Mouse (Mus musculus): Measurements from ENCODE around the gene Olfr120. TPM values are rescaled to one million over a fixed set of nuclear protein-coding genes. Genes with fewer than 3 reads are reported as not detected.
"Not testable (repeated sequence)": the region's sequence is repeated elsewhere in the genome, so short reads cannot be mapped to it uniquely, and the experiment has no call there.

Olfr120 gene
- total RNA-seq (2021), result not detected in 2 replicates
- long read RNA-seq, result 0 reads

GRCm38 (mm10) chr17:37721508-37721907 lies at the start of gene Olfr120:
Gene Olfr120, plus strand, starts transcription at chr17:37721808.
- no peak for DNase-seq

- not testable (repeated sequence) for DNase-seq
These were observed 25.3 kb upstream of the Olfr120 start, which contains the start of gene Olfr119 for GRCm38 (mm10) chr17:37696264-37696663. Gene Olfr119, plus strand, starts transcription at chr17:37696564.

- no peak for DNase-seq
These were observed 16.5 kb downstream of the Olfr120 start for GRCm38 (mm10) chr17:37738070-37738469.

- no peak for DNase-seq
These were observed 46.7 kb downstream of the Olfr120 start, which contains the start of gene Olfr122 for GRCm38 (mm10) chr17:37768307-37768706. Gene Olfr122, plus strand, starts transcription at chr17:37768607.

Other genes starting within 250 kb of the Olfr120 start
- not detected in 2 replicates for gene H2-M2, start 238.3 kb upstream of the Olfr120 start, total RNA-seq (2021)
- gene Olfr110, start 229.3 kb upstream of the Olfr120 start, total RNA-seq (2021), result not detected in 2 replicates
- 0.39 TPM in 1 of 2 replicates, not detected in the other for gene Olfr111, start 213.8 kb upstream of the Olfr120 start, total RNA-seq (2021)
- not detected in 2 replicates for gene Olfr112, start 152.4 kb upstream of the Olfr120 start, total RNA-seq (2021)
- gene Olfr113, start 144.1 kb upstream of the Olfr120 start, total RNA-seq (2021), result not detected in 2 replicates
- not detected in 2 replicates for gene Olfr114, start 129.1 kb upstream of the Olfr120 start, total RNA-seq (2021)
- gene Olfr115, start 94.7 kb upstream of the Olfr120 start, total RNA-seq (2021), result not detected in 2 replicates
- gene Olfr116, start 94.6 kb upstream of the Olfr120 start, total RNA-seq (2021), result not detected in 2 replicates
- gene Olfr117, start 58.0 kb upstream of the Olfr120 start, total RNA-seq (2021), result not detected in 2 replicates
- gene Olfr118, start 54.8 kb upstream of the Olfr120 start, total RNA-seq (2021), result not detected in 2 replicates
- not detected in 2 replicates for gene Olfr119, start 25.2 kb upstream of the Olfr120 start, total RNA-seq (2021)
- not detected in 2 replicates for gene Olfr121, start 27.0 kb downstream of the Olfr120 start, total RNA-seq (2021)
- not detected in 2 replicates for gene Olfr122, start 46.8 kb downstream of the Olfr120 start, total RNA-seq (2021)
- not detected in 2 replicates for gene Olfr123, start 71.7 kb downstream of the Olfr120 start, total RNA-seq (2021)
- not detected in 2 replicates for gene Olfr124, start 78.1 kb downstream of the Olfr120 start, total RNA-seq (2021)
- gene Olfr125, start 111.1 kb downstream of the Olfr120 start, total RNA-seq (2021), result not detected in 2 replicates
- gene Olfr126, start 125.7 kb downstream of the Olfr120 start, total RNA-seq (2021), result not detected in 2 replicates
- not detected in 2 replicates for gene Olfr127, start 178.6 kb downstream of the Olfr120 start, total RNA-seq (2021)
- gene Olfr128, start 198.7 kb downstream of the Olfr120 start, total RNA-seq (2021), result not detected in 2 replicates
- not detected in 2 replicates for gene Olfr761, start 231.3 kb downstream of the Olfr120 start, total RNA-seq (2021)